Mouse (Mus musculus) neural tube, embryonic 11.5 days (tissue): ENCODE results near the gene Cd3e. TPM values are rescaled to one million over a fixed set of nuclear protein-coding genes. Genes with fewer than 3 reads are reported as not detected.

Experiments used
- ATAC-seq: fragments of 200-750 bp; cut with Nextera tagmentation; 2 replicates; pipeline ENCODE4 v1.8.0; 2017; ENCODE audit warnings: moderate number of reproducible peaks, mild to moderate bottlenecking, moderate TSS enrichment, moderate library complexity; ENCODE audit not compliant: insufficient read depth, low FRiP score, low TSS enrichment
- DNase-seq: peaks from one replicate; pipeline ENCODE4 v3.0.0-alpha.2; 2015; ENCODE audit warnings: low spot score
- H3K27ac ChIP-seq: fragments of 300-500 bp; sonication (generic); 2 replicates; pipeline ENCODE4 v1.5.1; 2014; ENCODE audit warnings: low read depth, mild to moderate bottlenecking, low read length
- H3K27me3 ChIP-seq: fragments of 300-500 bp; sonication (generic); 2 replicates; pipeline ENCODE4 v1.6.1; 2014; ENCODE audit warnings: mild to moderate bottlenecking, low read length, mixed read lengths; ENCODE audit not compliant: control insufficient read depth, insufficient read depth
- H3K36me3 ChIP-seq: fragments of 300-500 bp; sonication (generic); 2 replicates; pipeline ENCODE4 v1.6.1; 2014; ENCODE audit warnings: mild to moderate bottlenecking, low read length, moderate library complexity, mixed read lengths; ENCODE audit not compliant: control insufficient read depth, insufficient read depth
- H3K4me1 ChIP-seq: fragments of 300-500 bp; sonication (generic); 2 replicates; pipeline ENCODE4 v1.6.1; 2014; ENCODE audit warnings: low read length, mixed read lengths; ENCODE audit not compliant: control insufficient read depth, insufficient read depth
- H3K4me2 ChIP-seq: fragments of 300-500 bp; sonication (generic); 2 replicates; pipeline ENCODE4 v1.6.1; 2014; ENCODE audit warnings: low read depth, mild to moderate bottlenecking, moderate library complexity
- H3K4me3 ChIP-seq: fragments of 300-500 bp; sonication (generic); 2 replicates; pipeline ENCODE4 v1.5.1; 2014; ENCODE audit warnings: low read depth, low read length
- H3K9ac ChIP-seq: fragments of 300-500 bp; sonication (generic); 2 replicates; pipeline ENCODE4 v1.6.1; 2014; ENCODE audit warnings: mild to moderate bottlenecking, low read length
- H3K9me3 ChIP-seq: fragments of 300-500 bp; sonication (generic); 2 replicates; pipeline ENCODE4 v1.6.1; 2016; ENCODE audit warnings: low read length; ENCODE audit not compliant: control insufficient read depth
- WGBS: fragments of 180-500 bp; shearing (Covaris S2); extraction: QIAGEN DNeasy Blood & Tissue Kit; methylation state at CpG from one replicate; pipeline ENCODE4 v1.1.7; 2014; 5-methylcytosine and 5-hydroxymethylcytosine counted together
- polyA plus RNA-seq: library from polyadenylated mRNA; unstranded; fragments of >200 nt; fragmentation: Nextera tagmentation; extraction: Ambion mirVana; gene quantifications from 2 replicates; pipeline ENCODE4 v1.2.1, GENCODE M21; 2014

Gene Cd3e
- polyA plus RNA-seq, 1 experiment from 2014 or later = not detected

- Histone ChIP-seq H3K27me3 (no peaks in the 10 kb centered on the region), H3K4me1 (no peaks in the 10 kb centered on the region), H3K4me2 (no peak overlapping the region), H3K36me3 (no peaks in the 10 kb centered on the region), H3K27ac (no peak overlapping the region), H3K9ac (no peak overlapping the region), H3K9me3 (no peaks in the 10 kb centered on the region), H3K4me3 (no peak overlapping the region)
- 75% methylated on average over 8 of the region's 8 CpGs for WGBS
- no peak for DNase-seq
- no peak for ATAC-seq
These were observed 17.9 kb upstream of the Cd3e start for GRCm38 (mm10) chr9:45027376-45027775.

- Histone ChIP-seq H3K9me3 (no peaks in the 10 kb centered on the region), H3K4me2 (no peak overlapping the region), H3K4me3 (no peak overlapping the region), H3K9ac (no peak overlapping the region), H3K4me1 (no peaks in the 10 kb centered on the region), H3K36me3 (no peaks in the 10 kb centered on the region), H3K27ac (no peak overlapping the region), H3K27me3 (no peaks in the 10 kb centered on the region)
- DNase-seq = no peak
- ATAC-seq = no peak
- 84% methylated on average over 2 of the region's 2 CpGs for WGBS
These were observed 14.8 kb upstream of the Cd3e start for GRCm38 (mm10) chr9:45024187-45024586.

GRCm38 (mm10) chr9:45023638-45024037 is 14.2 kb upstream of the Cd3e start:
- H3K9ac ChIP-seq = no peak overlapping the region
- no peaks in the 10 kb centered on the region for H3K4me1 ChIP-seq
- no peak for ATAC-seq
- no peaks in the 10 kb centered on the region for H3K36me3 ChIP-seq
- no peak overlapping the region for H3K4me3 ChIP-seq
- DNase-seq = no peak
- no peak overlapping the region for H3K4me2 ChIP-seq
- no peak overlapping the region for H3K27ac ChIP-seq
- WGBS = 61% methylated on average over 3 of the region's 3 CpGs
- H3K27me3 ChIP-seq = no peaks in the 10 kb centered on the region
- H3K9me3 ChIP-seq = no peaks in the 10 kb centered on the region

GRCm38 (mm10) chr9:45022800-45023199 is 13.4 kb upstream of the Cd3e start:
- no peaks in the 10 kb centered on the region for H3K4me1 ChIP-seq
- DNase-seq = peak; percentile 56
- H3K9ac ChIP-seq = no peak overlapping the region
- H3K9me3 ChIP-seq = no peaks in the 10 kb centered on the region
- ATAC-seq = no peak
- H3K27ac ChIP-seq = no peak overlapping the region
- H3K27me3 ChIP-seq = no peaks in the 10 kb centered on the region
- H3K4me2 ChIP-seq = no peak overlapping the region
- H3K36me3 ChIP-seq = no peaks in the 10 kb centered on the region
- H3K4me3 ChIP-seq = no peak overlapping the region
- WGBS = 12% methylated on average over 3 of the region's 3 CpGs

DNA sequence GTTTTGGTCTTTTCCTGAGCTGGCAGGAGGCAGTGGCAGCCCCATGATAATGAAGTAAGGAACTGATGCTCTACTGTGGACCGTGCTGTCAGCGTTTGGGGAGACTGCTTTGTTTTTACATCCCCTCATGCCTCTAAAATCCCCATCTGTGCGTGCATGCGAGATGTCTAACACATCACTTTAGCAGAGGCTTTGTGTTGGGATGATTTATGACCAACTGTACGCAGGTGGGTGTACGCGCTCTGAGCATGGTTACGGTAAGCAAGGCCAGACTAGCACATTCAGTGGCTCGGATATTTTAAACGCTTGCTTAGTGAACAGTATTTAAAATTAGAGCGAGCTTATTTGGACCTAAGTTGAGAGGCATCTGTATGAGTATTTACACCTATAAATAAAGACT is 8.6 kb upstream of the Cd3e start:
- no peak for ATAC-seq
- H3K9ac ChIP-seq = no peak overlapping the region

DNA sequence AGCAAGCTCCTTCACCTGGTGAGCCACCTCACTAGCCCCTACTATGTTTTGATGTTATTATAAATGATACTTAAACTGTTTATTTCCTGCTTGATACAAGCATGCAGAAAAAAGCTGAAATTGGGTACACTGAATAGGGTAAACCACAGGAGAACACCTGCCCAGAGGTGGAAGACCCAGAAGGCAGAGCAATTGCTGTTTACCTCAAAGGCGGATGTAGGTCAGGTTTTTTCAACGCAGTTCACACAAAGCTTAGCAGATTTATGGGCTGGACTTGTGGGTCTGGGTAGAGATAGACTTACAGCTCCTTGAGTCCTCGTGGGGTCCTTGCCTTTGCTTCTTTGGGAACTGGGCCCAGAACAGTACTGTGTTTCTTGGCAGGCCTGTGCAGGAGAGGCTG is 6.4 kb upstream of the Cd3e start:
- no peak for DNase-seq
- no peaks in the 10 kb centered on the region for H3K36me3 ChIP-seq
- H3K9ac ChIP-seq = no peak overlapping the region
- WGBS = 79% methylated on average over 3 of the region's 3 CpGs
- H3K27ac ChIP-seq = no peak overlapping the region
- H3K27me3 ChIP-seq = no peaks in the 10 kb centered on the region
- ATAC-seq = no peak
- H3K4me1 ChIP-seq = no peaks in the 10 kb centered on the region
- no peak overlapping the region for H3K4me2 ChIP-seq
- no peaks in the 10 kb centered on the region for H3K9me3 ChIP-seq
- no peak overlapping the region for H3K4me3 ChIP-seq

More for the DNA sequence above, 8.6 kb upstream of the Cd3e start:
- Histone ChIP-seq H3K36me3 (no peaks in the 10 kb centered on the region), H3K27ac (no peak overlapping the region), H3K4me3 (no peak overlapping the region), H3K27me3 (no peaks in the 10 kb centered on the region), H3K9me3 (no peaks in the 10 kb centered on the region), H3K4me2 (no peak overlapping the region), H3K4me1 (no peaks in the 10 kb centered on the region)
- WGBS = 81% methylated on average over 11 of the region's 11 CpGs
- DNase-seq = no peak

- Histone ChIP-seq H3K9ac (no peak overlapping the region), H3K36me3 (no peaks in the 10 kb centered on the region), H3K4me1 (no peaks in the 10 kb centered on the region), H3K4me2 (no peak overlapping the region), H3K27me3 (no peaks in the 10 kb centered on the region), H3K4me3 (no peak overlapping the region), H3K27ac (no peak overlapping the region), H3K9me3 (no peaks in the 10 kb centered on the region)
- ATAC-seq (no peak), DNase-seq (no peak)
- WGBS = 50% methylated on average over 2 of the region's 2 CpGs
These were observed 5.5 kb upstream of the Cd3e start for GRCm38 (mm10) chr9:45014879-45015278.

- no peak overlapping the region for H3K27ac ChIP-seq
- H3K4me1 ChIP-seq = no peaks in the 10 kb centered on the region
- H3K4me2 ChIP-seq = no peak overlapping the region
- no peak for DNase-seq
- H3K27me3 ChIP-seq = no peaks in the 10 kb centered on the region
- H3K36me3 ChIP-seq = no peaks in the 10 kb centered on the region
- WGBS = 53% methylated on average over 6 of the region's 6 CpGs
- no peaks in the 10 kb centered on the region for H3K9me3 ChIP-seq
- no peak overlapping the region for H3K9ac ChIP-seq
- no peak for ATAC-seq
- no peak overlapping the region for H3K4me3 ChIP-seq
These were observed 1.9 kb upstream of the Cd3e start for GRCm38 (mm10) chr9:45011291-45011690.

DNA sequence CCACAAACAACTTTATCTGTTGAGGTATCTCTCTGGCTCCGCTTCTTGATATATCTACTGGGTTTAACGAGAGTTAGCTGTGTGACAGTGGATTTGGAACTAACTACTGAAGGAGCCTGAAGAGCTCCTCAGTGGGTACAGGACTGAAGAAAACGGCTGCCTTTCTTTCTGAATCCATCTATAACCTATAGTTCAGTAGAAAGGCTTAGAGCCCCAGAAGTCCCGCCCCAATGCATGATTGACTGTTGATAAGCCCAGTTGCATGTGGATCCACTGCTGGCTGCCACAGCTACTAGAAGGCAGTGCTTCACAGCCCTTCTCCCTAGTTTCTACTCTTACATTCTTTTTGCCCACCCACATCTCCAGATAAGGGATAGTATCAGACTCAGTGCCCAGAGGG is 1.0 kb upstream of the Cd3e start:
- Histone ChIP-seq H3K4me2 (no peak overlapping the region), H3K36me3 (no peaks in the 10 kb centered on the region), H3K9me3 (no peaks in the 10 kb centered on the region), H3K27ac (no peak overlapping the region), H3K9ac (no peak overlapping the region), H3K4me3 (no peak overlapping the region), H3K27me3 (no peaks in the 10 kb centered on the region), H3K4me1 (no peaks in the 10 kb centered on the region)
- ATAC-seq (no peak), DNase-seq (no peak)
- WGBS = 79% methylated on average over 4 of the region's 4 CpGs
